Mouse (Mus musculus) adrenal gland, adult (tissue): ENCODE measurements around the gene Lrrc75a.
A peak's percentile ranks its signal among the peaks of the same experiment; 100 is the strongest.

Experiments used
- DNase-seq, 2 experiments: peaks; one replicate each; pipeline ENCODE4 v3.0.0; 2022 to 2023; ENCODE audit warnings: low spot score in 1 of 2; ENCODE audit not compliant: inconsistent age in 2 of 2

The Lrrc75a gene

GRCm38 (mm10) chr11:62622850-62623249, 25.5 kb downstream of the Lrrc75a start:
- no peak for DNase-seq

GRCm38 (mm10) chr11:62621586-62622283, 26.6 kb downstream of the Lrrc75a start:
- no peak for DNase-seq

- no peak for DNase-seq
Observed at GRCm38 (mm10) chr11:62621079-62621478, 27.2 kb downstream of the Lrrc75a start.

GRCm38 (mm10) chr11:62615456-62615855, 32.9 kb downstream of the Lrrc75a start:
- DNase-seq, result no peak

GRCm38 (mm10) chr11:62614876-62615410, 33.4 kb downstream of the Lrrc75a start:
- DNase-seq, result no peak

GRCm38 (mm10) chr11:62613657-62614365, 34.5 kb downstream of the Lrrc75a start:
- peak; percentile 90 to 97 for DNase-seq

GRCm38 (mm10) chr11:62612604-62613003, 35.7 kb downstream of the Lrrc75a start:
- no peak for DNase-seq

- DNase-seq, result no peak
Observed at GRCm38 (mm10) chr11:62610304-62610703, 38.0 kb downstream of the Lrrc75a start.

GRCm38 (mm10) chr11:62608826-62609675, 39.3 kb downstream of the Lrrc75a start:
- no peak for DNase-seq

GRCm38 (mm10) chr11:62607952-62608201, 40.4 kb downstream of the Lrrc75a start:
- no peak for DNase-seq

- peak in 1 of 2 experiments; percentile 57 for DNase-seq
Observed at GRCm38 (mm10) chr11:62607170-62607951, 41.0 kb downstream of the Lrrc75a start.

GRCm38 (mm10) chr11:62606299-62607169, 41.8 kb downstream of the Lrrc75a start:
- peak in 1 of 2 experiments; percentile 48 for DNase-seq

- DNase-seq, result peak in 1 of 2 experiments; percentile 57
Observed at GRCm38 (mm10) chr11:62605619-62606298, 42.6 kb downstream of the Lrrc75a start.

GRCm38 (mm10) chr11:62604886-62605618, 43.3 kb downstream of the Lrrc75a start:
- peak in 1 of 2 experiments; percentile 47 for DNase-seq

- DNase-seq, result peak in 1 of 2 experiments; percentile 52
Observed at GRCm38 (mm10) chr11:62604123-62604706, 44.1 kb downstream of the Lrrc75a start.

- peak; percentile 52 to 75 for DNase-seq
Observed at GRCm38 (mm10) chr11:62603312-62604056, 44.8 kb downstream of the Lrrc75a start.

- DNase-seq, result peak; percentile 98 to 99
Observed at GRCm38 (mm10) chr11:62602619-62603311, 45.6 kb downstream of the Lrrc75a start.
